Mouse (Mus musculus) small intestine, adult 2 months (tissue): ENCODE measurements around the gene Cfap44. TPM values are rescaled to one million over a fixed set of nuclear protein-coding genes. Genes with fewer than 3 reads are reported as not detected.

Experiments
- H3K27ac ChIP-seq: fragments of 200-500 bp; 2 replicates; pipeline ENCODE4 v1.5.1; 2012; ENCODE audit warnings: low read depth, low read length, control low read depth, inconsistent platforms; ENCODE audit not compliant: insufficient read depth
- H3K27me3 ChIP-seq: fragments of 200-500 bp; 2 replicates; pipeline ENCODE4 v1.6.1; 2012; ENCODE audit warnings: mild to moderate bottlenecking, moderate library complexity, low read length, inconsistent platforms; ENCODE audit not compliant: control insufficient read depth, insufficient read depth
- H3K36me3 ChIP-seq: fragments of 200-500 bp; 2 replicates; pipeline ENCODE4 v1.6.1; 2012; ENCODE audit warnings: mild to moderate bottlenecking, low read length, control low read depth, inconsistent platforms; ENCODE audit not compliant: control insufficient read depth, insufficient read depth
- H3K4me1 ChIP-seq: fragments of 200-500 bp; 2 replicates; pipeline ENCODE4 v1.6.1; 2012; ENCODE audit warnings: low read length, inconsistent platforms, mixed read lengths; ENCODE audit not compliant: control insufficient read depth, insufficient read depth, insufficient read length
- H3K4me3 ChIP-seq: fragments of 200-500 bp; 2 replicates; pipeline ENCODE4 v1.5.1; 2012; ENCODE audit warnings: low read depth, mild to moderate bottlenecking, control low read depth, inconsistent platforms, low read length, moderate library complexity
- CTCF ChIP-seq: fragments of 200-500 bp; IDR thresholded peaks from 2 replicates; pipeline ENCODE4 v1.5.1; 2012; ENCODE audit warnings: low read depth, mild to moderate bottlenecking, control low read depth, inconsistent platforms, low read length, moderate library complexity, mixed read lengths; ENCODE audit not compliant: insufficient replicate concordance, insufficient read length; ENCODE audit errors: extremely low read depth
- POLR2A ChIP-seq: fragments of 200-500 bp; IDR thresholded peaks from 2 replicates; pipeline ENCODE4 v1.6.1; 2012; ENCODE audit warnings: low read depth, mild to moderate bottlenecking, control low read depth, inconsistent platforms, low read length, moderate library complexity
- WGBS: fragments of 180-500 bp; shearing (Covaris S2); methylation state at CpG from one replicate; pipeline ENCODE4 v1.1.7; 2018; 5-methylcytosine and 5-hydroxymethylcytosine counted together
- polyA plus RNA-seq: library from polyadenylated mRNA; depleted of rRNA; stranded (reverse); fragments of >200 nt; gene quantifications from 2 replicates; pipeline ENCODE4 v1.2.3, GENCODE M21; 2012; rRNA removed

Gene Cfap44
- polyA plus RNA-seq = not detected in 2 replicates

DNA sequence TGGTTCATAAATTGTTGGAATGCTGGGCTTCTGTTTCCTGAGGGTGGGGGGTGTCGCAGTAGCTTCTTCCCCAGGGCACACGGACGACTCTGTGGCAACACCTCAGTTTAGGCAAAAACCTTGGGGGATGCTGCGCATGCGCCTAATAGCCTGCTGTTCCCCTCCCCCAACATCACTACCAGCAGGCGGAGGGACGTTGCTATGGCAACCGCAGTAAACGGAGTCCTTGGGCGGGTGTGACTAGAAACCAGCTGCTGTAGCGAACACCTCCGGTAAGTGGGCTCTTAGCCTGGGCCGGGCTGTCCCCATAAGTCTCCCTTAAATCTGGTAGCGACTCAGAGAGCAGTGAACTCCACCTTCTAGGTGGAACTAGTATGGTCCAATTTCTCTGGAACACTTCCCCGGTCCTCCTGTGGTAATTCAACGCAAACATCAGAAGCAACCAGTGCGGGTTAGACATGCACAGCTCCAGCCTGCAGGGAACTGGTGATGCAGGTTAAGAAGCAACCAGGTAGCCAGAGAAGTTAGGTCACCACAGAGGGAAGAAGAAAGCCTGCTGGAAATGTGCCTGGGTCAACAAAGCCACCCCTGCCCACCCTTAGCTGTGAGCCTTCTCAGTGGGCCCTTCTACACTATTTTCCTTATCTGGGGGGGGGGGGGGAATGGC is at the start of gene Cfap44:
Gene Cfap44 (plus strand): TSS at position 220 of the 667 bp plus-strand sequence.
- H3K27me3 ChIP-seq = no peaks in the 10 kb centered on the region
- H3K36me3 ChIP-seq = no peaks in the 10 kb centered on the region
- no peaks in the 10 kb centered on the region; the same call in 1 of the 2 replicates for H3K4me1 ChIP-seq
- TF ChIP-seq CTCF = no peak
- TF ChIP-seq POLR2A = no peak
- 6% methylated on average over 17 of the region's 17 CpGs for WGBS
- no peak within 1 kb of the TSS for H3K27ac ChIP-seq
- H3K4me3 ChIP-seq = no peak within 1 kb of the TSS

DNA sequence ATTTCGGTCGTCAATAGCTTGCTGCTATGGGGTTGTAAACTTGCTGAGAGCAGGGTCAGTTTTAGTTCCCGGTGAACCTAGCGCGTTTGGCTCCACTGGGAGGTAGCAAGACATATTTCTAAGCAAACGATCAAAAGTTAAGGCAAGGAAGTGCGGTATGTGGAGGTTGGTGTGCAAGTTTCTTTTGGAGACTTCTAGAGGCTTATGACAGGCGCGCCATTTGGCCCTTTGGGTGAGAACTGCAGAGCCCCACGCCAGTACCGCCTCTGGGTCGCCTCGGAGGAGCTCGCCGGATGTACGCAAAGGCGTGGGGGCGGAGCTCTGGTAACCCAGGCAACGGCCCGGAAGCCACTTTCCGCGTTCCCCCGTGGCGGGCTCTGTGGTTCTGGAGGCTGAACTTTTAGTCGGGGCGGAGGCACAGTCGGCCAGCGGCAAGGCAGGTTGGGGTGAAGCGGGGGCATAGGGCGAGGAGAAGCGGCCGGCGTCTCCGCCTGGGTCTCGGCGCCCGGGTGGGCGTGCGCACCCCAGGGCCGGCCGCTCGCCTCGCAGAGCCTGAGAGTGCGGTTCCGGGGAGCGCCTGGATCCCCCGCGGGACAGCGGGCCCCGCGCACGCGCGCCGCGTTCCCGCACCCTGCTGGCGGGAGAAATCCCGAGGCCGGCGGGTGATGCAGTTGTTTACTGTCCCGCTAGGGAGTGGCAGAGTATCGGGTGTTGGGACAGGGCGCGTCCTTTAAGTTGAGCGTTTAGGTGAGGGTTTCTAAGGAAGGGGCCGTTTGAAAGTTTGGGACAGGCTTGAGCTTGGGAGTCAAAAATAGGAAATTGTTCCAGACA is 47.3 kb upstream of the Cfap44 start, which contains the start of gene Spice1:
Gene Spice1 (plus strand): TSS at position 51 of the 831 bp plus-strand sequence.
- H3K4me1 ChIP-seq = no peaks in the 10 kb centered on the region
- H3K27ac ChIP-seq = peak within 1 kb of the TSS; percentile 82
- no peaks in the 10 kb centered on the region for H3K36me3 ChIP-seq
- TF ChIP-seq POLR2A = peak; percentile 55
- TF ChIP-seq CTCF = peak; percentile 49; the same call in 1 of the 2 replicates
- peak within 1 kb of the TSS; percentile 91 for H3K4me3 ChIP-seq
- WGBS = under 1% methylated on average over 67 of the region's 67 CpGs
- no peaks in the 10 kb centered on the region for H3K27me3 ChIP-seq

DNA sequence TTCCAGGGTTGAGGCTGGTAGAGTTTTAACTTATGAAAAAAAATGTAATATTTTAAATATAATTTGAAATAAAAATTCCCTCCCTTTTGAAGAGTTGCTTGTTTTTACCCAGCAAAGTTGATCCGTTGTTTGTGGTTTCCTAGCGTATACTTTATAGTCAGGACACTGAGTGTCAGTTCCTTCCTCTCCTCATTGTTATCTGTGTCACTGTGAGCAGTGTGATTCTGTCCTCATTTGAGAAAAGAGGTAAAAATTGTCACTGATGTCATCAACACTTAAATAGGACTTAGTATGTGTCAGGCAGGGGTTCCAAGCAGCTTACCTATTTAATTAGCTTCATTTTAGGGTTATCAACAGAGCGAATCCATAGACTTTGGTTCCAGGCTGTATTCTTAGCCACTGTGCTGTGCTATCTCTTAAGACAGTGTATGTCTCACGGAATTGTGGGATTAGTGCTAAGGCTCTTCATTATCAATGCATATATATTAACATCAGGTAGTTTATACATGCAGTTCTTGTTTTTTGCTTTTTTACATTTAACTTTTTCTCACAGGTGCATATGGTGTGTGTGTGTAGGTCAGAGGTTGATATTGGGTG is 44.7 kb upstream of the Cfap44 start:
- WGBS = 81% methylated on average over 4 of the region's 4 CpGs
- Histone ChIP-seq H3K4me3 (no peak overlapping the region), H3K27ac (no peak overlapping the region), H3K4me1 (no peaks in the 10 kb centered on the region), H3K36me3 (no peaks in the 10 kb centered on the region), H3K27me3 (no peaks in the 10 kb centered on the region)
- TF ChIP-seq POLR2A = no peak
- no peak for TF ChIP-seq CTCF

DNA sequence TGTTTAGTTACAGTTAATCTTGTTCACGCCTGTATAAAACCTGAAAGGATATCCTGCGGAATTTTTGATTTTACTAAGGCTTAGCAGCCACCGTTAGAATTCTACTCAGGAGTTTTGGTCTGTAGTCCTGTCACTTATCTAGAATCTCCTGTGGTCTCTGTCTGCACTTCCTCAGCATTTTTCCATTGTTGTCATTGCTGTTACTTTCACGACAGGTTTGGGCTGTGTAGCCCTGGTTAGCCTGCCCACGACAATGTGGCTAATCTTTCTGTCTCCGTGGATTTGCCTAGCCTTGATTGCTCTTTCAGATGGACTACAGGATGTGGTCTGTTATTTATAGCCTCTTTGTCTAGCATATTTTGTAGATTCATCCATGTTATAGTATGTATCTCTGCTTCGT is 38.3 kb upstream of the Cfap44 start:
- no peaks in the 10 kb centered on the region for H3K27me3 ChIP-seq
- no peak overlapping the region for H3K27ac ChIP-seq
- no peaks in the 10 kb centered on the region for H3K36me3 ChIP-seq
- H3K4me1 ChIP-seq = no peaks in the 10 kb centered on the region
- WGBS = 76% methylated on average over 7 of the region's 7 CpGs
- H3K4me3 ChIP-seq = no peak overlapping the region
- TF ChIP-seq POLR2A (no peak), CTCF (no peak)

DNA sequence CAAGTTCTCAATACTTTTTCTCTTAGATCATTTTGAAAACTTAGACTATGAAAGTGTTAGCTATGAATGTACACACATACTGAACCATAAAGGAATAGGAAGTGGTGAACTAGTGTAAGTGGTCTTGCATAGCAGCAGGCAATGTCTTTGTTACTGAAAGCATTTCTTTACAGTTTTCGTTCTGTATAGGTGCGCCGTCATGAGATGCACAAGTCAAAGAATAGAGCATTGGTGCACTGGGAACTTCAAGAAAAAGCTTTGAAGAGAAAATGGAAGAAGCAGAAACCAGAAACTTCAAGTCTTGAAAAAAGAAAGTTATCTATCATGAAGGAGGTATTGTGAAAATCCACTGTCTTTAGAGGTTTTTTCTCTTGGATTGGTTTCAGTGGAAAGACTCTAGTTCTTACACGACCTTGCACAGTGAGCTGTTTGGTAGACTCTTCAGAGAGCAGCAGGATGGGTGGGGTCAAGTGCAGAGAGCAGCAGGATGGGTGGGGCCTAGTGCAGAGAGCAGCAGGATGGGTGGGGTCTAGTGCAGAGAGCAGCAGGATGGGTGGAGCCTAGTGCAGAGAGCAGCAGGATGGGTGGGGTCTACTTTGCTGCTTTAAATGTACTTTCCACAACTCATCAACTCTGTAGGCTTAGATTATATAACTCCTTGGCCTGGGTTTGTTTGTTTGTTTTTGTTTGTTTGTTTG is 36.9 kb upstream of the Cfap44 start:
- TF ChIP-seq CTCF (no peak), POLR2A (no peak)
- Histone ChIP-seq H3K27me3 (no peaks in the 10 kb centered on the region), H3K4me1 (no peaks in the 10 kb centered on the region), H3K27ac (no peak overlapping the region; the same call in 1 of the 2 replicates), H3K4me3 (no peak overlapping the region), H3K36me3 (no peaks in the 10 kb centered on the region)
- 70% methylated on average over 4 of the region's 4 CpGs for WGBS

DNA sequence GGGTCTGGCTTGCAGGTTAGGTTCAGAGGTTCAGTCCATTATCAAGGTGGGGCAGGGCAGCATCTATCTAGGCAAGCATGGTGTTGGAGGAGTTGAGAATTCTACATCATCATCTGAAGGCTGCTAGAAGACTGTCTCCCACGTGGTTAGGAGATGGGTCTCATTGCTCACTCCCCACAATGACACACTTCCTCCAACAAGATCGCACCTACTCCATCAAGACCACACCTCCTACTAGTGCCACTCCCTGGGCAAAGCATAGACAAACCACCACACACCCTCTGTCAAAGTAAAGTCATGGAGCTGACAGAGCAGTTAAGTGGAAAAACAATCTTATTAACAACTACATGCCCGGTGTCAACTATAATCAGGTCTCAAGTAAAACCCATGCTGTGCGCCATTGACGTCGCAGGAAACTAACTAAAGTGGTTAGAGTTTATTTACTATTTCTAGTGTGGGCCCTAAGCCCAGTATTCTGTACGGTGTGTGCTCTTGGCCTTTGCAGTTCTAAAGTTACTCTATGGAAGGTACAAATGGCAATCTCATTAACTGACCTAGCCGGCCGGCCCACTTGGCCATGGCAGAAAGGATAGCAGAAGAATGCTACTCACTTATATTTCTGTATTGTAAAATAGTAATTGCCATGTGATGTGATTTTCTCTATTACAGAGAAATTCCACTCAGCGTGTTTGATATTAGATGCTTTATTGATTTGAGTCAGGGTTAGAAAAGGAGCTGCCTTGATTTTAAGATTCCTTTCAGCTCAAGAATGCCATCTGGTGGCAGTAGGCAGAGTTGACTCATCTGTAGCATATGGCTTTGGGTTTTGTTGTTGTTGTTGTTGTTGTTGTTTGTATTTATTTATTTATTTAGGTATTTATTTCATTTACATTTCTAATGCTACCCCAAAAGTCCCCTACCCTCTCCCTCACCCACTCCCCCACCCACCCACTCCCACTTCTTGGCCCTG is 32.4 kb upstream of the Cfap44 start:
- H3K27ac ChIP-seq = no peak overlapping the region
- H3K4me3 ChIP-seq = no peak overlapping the region
- peaks cover 6% of the 10 kb centered on the region; the same call in 1 of the 2 replicates for H3K36me3 ChIP-seq
- H3K4me1 ChIP-seq = no peaks in the 10 kb centered on the region
- TF ChIP-seq CTCF = no peak
- TF ChIP-seq POLR2A = no peak
- no peaks in the 10 kb centered on the region for H3K27me3 ChIP-seq
- 83% methylated on average over 10 of the region's 10 CpGs for WGBS
